Comparison of ENCODE assay signal across 1 mouse cellular context in genomic region chr14:36932038-36932437, GRCm38 (mm10).
TF ChIP-seq lines count a peak whose summit lies in the region.

No protein-coding gene starts in this region.

TF ChIP-seq in CH12.LX, 34 proteins besides CTCF, POLR2A, EP300 and RAD21 (continued from another document):
- peak; percentile 79 for TF ChIP-seq MAFK (IDR thresholded peaks at IDR 0.05; ENCODE audit: insufficient replicate concordance, low read length)
- TF ChIP-seq TBP (conservative IDR thresholded peaks at IDR 0.05; ENCODE audit: low read depth, low read length): 0 out of 2 replicates have a peak, but pooled peaks have one; percentile 24
- no peak for TF ChIP-seq UBTF (IDR thresholded peaks at IDR 0.05; ENCODE audit: low read depth, low read length)
- TF ChIP-seq GABPA (IDR thresholded peaks at IDR 0.05; ENCODE audit: insufficient replicate concordance, low read depth, low read length): no peak
- TF ChIP-seq NRF1 (IDR thresholded peaks at IDR 0.05; ENCODE audit: low read depth, low read length): no peak
- peak; percentile 79; the same call in 1 of the 2 replicates for TF ChIP-seq CHD2 (IDR thresholded peaks at IDR 0.05; ENCODE audit: low read length)
- no peak for TF ChIP-seq USF2 (conservative IDR thresholded peaks at IDR 0.05; ENCODE audit: low read depth, low read length)
